Mouse (Mus musculus): ENCODE results near the gene Frk.
"Not testable (repeated sequence)": the region's sequence is repeated elsewhere in the genome, so short reads cannot be mapped to it uniquely, and the experiment has no call there.

Frk gene

DNA sequence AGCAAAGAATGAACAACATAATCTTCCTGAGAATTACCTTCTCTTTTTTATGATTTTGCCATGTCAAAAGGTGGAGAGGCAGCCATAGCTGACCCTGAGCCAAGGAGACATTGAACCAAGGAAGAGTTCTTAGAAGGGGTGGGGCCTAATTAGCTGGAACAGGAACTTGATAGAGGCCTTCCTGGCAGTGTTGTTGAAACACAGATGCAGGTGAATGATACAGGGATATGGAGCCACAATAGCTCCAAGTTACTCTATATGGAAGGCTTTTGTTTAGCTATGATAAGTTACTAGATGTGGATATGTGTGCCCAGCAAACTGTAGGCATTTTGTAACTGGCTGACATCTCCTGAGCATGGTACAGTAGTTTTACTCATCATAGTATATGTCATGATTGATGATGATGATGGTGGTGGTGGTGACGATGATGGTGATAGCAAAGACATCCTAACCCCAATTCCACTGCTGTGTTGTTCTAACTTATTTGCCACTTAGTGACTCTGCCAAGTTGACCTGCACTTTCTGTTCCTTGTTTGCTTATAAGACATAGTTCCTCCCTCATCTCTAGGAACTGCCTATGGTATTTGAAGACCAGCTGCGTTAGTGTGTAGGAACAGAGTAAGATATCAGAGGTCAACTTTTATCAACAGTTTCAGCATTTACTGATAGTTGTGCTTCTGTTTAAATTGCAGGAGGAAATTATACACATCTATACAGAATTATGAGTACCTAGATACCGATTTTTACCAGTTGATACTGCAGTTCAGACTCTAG is 58.7 kb downstream of the Frk start:
- TF ChIP-seq CTCF (conservative IDR thresholded peaks at IDR 0.05; ENCODE audit: low read length) (no peak), NANOG (IDR thresholded peaks at IDR 0.05; ENCODE audit: borderline replicate concordance, low read length) (no peak), POU5F1 (IDR thresholded peaks at IDR 0.05; ENCODE audit: borderline replicate concordance, low read length) (no peak)
- H3K4me3 ChIP-seq (replicated peaks; ENCODE audit: low read length), result no peak overlapping the region
- no peaks in the 10 kb centered on the region for H3K4me1 ChIP-seq (replicated peaks; ENCODE audit: low read depth, low read length)
- H3K27me3 ChIP-seq (ENCODE audit: insufficient read depth, low read length), result no peaks in the 10 kb centered on the region
- H3K36me3 ChIP-seq (ENCODE audit: insufficient read depth, low read length), result no peaks in the 10 kb centered on the region
- H3K9me3 ChIP-seq (ENCODE audit: low read length), result no peaks in the 10 kb centered on the region

DNA sequence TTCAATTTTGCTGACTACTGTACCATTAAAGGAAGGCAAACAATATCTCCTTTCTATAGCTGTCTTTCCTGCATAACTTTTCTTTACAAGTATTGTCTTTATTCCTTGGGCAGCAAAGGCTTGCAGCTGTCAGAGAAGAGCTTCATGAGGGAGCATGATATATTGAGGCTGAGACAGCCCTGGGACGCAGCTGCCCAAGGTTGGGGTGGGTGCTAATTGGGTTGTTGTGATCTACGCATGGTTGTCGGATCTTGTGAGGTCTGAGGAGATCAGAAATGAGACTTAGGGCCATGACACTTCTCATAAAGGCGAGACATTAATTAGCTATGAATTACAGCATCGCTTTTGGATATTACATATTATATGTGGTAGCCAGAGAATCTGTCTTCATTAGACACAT is 67.4 kb downstream of the Frk start:
- H3K27me3 ChIP-seq (ENCODE audit: insufficient read depth, low read length), result no peaks in the 10 kb centered on the region
- TF ChIP-seq CTCF (conservative IDR thresholded peaks at IDR 0.05; ENCODE audit: low read length) (no peak), NANOG (IDR thresholded peaks at IDR 0.05; ENCODE audit: borderline replicate concordance, low read length) (no peak), POU5F1 (IDR thresholded peaks at IDR 0.05; ENCODE audit: borderline replicate concordance, low read length) (no peak)
- no peaks in the 10 kb centered on the region for H3K36me3 ChIP-seq (ENCODE audit: insufficient read depth, low read length)
- H3K9me3 ChIP-seq (ENCODE audit: low read length), result no peaks in the 10 kb centered on the region
- no peaks in the 10 kb centered on the region for H3K4me1 ChIP-seq (replicated peaks; ENCODE audit: low read depth, low read length)
- H3K4me3 ChIP-seq (replicated peaks; ENCODE audit: low read length), result no peak overlapping the region

DNA sequence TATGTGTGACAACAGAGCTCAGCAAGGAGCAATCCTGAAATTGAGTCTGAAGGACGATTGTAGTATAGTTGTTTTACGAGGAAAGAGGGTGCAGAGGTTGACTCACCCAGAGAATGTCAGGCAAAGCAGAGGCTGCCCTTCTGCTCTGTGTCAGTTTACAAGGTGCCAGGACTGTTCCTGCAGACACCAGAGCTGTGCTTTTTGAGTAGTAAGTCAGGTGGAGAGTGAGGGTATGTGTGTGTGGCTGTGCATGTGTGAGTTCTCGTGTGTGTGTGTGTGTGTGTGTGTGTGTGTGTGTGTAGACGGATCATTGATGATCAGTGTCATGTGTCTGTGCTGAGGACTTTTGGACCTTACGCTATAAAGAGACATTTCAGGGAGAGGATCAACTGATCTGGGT is 68.4 kb downstream of the Frk start:
- H3K9me3 ChIP-seq (ENCODE audit: low read length), result no peaks in the 10 kb centered on the region

DNA sequence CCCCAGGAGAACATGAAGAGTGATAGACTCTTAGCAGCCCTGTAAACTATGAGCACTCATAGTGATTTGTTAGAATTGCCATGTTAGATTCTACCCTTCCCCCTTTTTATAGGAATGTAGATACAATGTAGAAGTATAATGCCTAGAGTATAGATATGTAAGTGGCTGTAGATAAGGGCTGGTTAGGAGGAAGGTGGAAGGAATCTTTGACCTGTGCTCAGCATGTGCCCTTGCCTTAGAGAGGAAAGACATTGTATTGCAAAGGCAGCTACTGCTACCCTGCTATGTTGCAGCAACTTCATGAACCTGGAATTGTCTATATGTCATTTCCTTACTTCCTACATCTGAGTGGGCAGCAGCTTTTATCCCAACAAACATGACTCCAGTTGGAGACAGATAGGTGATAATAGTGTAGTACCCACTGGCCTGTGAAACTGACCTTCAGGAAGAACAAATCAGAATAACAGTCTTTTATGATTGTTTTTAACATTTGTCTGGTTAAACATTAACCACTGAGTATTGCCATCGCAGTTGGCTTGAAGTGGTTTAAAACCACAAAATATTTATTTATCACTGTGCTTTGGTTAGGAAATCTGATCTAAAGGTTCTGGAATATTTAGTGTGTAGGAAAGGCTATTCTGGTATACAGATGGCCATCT is 80.4 kb downstream of the Frk start:
- Histone ChIP-seq H3K4me1 (replicated peaks; ENCODE audit: low read depth, low read length) (no peaks in the 10 kb centered on the region), H3K27me3 (ENCODE audit: insufficient read depth, low read length) (no peaks in the 10 kb centered on the region), H3K4me3 (replicated peaks; ENCODE audit: low read length) (no peak overlapping the region), H3K9me3 (ENCODE audit: low read length) (no peaks in the 10 kb centered on the region), H3K36me3 (ENCODE audit: insufficient read depth, low read length) (no peaks in the 10 kb centered on the region)
- TF ChIP-seq CTCF (conservative IDR thresholded peaks at IDR 0.05; ENCODE audit: low read length) (no peak), NANOG (IDR thresholded peaks at IDR 0.05; ENCODE audit: borderline replicate concordance, low read length) (no peak), POU5F1 (IDR thresholded peaks at IDR 0.05; ENCODE audit: borderline replicate concordance, low read length) (no peak)

More for the DNA sequence above, 68.4 kb downstream of the Frk start:
- no peaks in the 10 kb centered on the region for H3K4me1 ChIP-seq (replicated peaks; ENCODE audit: low read depth, low read length)
- no peak overlapping the region for H3K4me3 ChIP-seq (replicated peaks; ENCODE audit: low read length)
- no peaks in the 10 kb centered on the region for H3K36me3 ChIP-seq (ENCODE audit: insufficient read depth, low read length)
- no peaks in the 10 kb centered on the region for H3K27me3 ChIP-seq (ENCODE audit: insufficient read depth, low read length)
- TF ChIP-seq NANOG (IDR thresholded peaks at IDR 0.05; ENCODE audit: borderline replicate concordance, low read length), result no peak
- no peak for TF ChIP-seq CTCF (conservative IDR thresholded peaks at IDR 0.05; ENCODE audit: low read length)
- TF ChIP-seq POU5F1 (IDR thresholded peaks at IDR 0.05; ENCODE audit: borderline replicate concordance, low read length), result no peak

DNA sequence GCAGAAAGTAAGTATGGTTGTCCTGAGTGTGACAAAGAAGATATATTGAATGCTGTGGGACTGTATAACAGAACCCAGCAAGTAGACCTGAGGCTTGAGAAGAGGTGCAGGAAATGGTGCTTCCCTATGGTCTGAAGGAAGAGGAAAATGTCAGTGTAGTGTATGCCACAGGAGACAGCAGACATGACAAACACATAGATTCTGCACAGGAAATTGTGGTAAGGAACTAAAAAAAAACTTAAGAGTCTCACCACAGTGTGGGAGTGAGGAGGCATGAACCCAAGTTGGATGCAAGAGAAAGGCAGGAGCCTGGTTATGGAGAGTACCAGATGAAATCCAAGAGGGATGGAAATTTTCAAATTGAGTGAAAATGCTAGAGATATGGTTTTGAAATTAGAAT is 132.3 kb downstream of the Frk start:
- Histone ChIP-seq H3K27me3 (ENCODE audit: insufficient read depth, low read length) (no peaks in the 10 kb centered on the region), H3K4me1 (replicated peaks; ENCODE audit: low read depth, low read length) (no peaks in the 10 kb centered on the region), H3K9me3 (ENCODE audit: low read length) (peaks cover 6% of the 10 kb centered on the region), H3K36me3 (ENCODE audit: insufficient read depth, low read length) (no peaks in the 10 kb centered on the region), H3K4me3 (replicated peaks; ENCODE audit: low read length) (no peak overlapping the region)
- TF ChIP-seq NANOG (IDR thresholded peaks at IDR 0.05; ENCODE audit: borderline replicate concordance, low read length), result no peak
- TF ChIP-seq POU5F1 (IDR thresholded peaks at IDR 0.05; ENCODE audit: borderline replicate concordance, low read length), result no peak
- no peak for TF ChIP-seq CTCF (conservative IDR thresholded peaks at IDR 0.05; ENCODE audit: low read length)

DNA sequence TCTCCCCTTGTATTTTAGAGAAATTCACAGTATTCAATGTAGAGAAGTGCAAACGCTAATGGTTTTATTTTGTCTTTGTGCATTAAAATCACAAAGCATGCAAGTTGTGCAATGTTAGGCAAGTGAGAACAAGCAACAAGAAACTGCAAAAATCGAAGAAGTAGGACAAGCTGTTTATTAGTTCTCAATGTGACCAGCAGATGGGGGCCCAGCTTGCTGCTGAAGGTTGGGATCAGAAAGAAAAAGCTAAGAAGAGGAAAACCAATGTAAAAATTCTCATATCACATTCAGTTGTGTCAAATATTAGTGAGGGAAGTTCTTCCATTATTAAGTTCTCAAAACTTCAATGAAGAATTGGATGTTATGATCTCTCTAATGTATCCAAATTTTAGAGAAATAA is 134.0 kb downstream of the Frk start:
- TF ChIP-seq POU5F1 (IDR thresholded peaks at IDR 0.05; ENCODE audit: borderline replicate concordance, low read length) (no peak), CTCF (conservative IDR thresholded peaks at IDR 0.05; ENCODE audit: low read length) (no peak), NANOG (IDR thresholded peaks at IDR 0.05; ENCODE audit: borderline replicate concordance, low read length) (no peak)
- no peaks in the 10 kb centered on the region for H3K27me3 ChIP-seq (ENCODE audit: insufficient read depth, low read length)

DNA sequence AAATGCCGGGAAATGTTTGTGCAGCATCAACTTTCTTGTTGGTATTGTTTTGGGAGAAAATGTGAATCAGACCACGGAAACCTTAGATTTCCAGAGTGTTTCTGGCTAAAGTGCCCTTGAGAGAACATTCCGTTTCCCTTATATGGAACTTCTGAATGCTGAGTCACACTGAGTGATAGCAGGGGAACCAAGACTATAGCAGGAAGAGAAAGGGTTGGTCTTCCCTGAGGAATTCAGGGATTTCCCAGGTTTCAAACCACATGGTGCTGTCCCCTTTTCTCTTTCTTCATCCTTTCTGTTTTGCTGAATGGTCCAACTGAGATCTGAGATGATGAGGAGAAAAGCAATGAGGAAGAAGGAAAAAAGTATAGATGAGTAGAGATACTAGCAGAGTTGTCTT is 135.3 kb downstream of the Frk start:
- TF ChIP-seq NANOG (IDR thresholded peaks at IDR 0.05; ENCODE audit: borderline replicate concordance, low read length) (no peak), CTCF (conservative IDR thresholded peaks at IDR 0.05; ENCODE audit: low read length) (no peak), POU5F1 (IDR thresholded peaks at IDR 0.05; ENCODE audit: borderline replicate concordance, low read length) (no peak)
- Histone ChIP-seq H3K36me3 (ENCODE audit: insufficient read depth, low read length) (no peaks in the 10 kb centered on the region), H3K9me3 (ENCODE audit: low read length) (peaks cover 8% of the 10 kb centered on the region), H3K4me1 (replicated peaks; ENCODE audit: low read depth, low read length) (no peaks in the 10 kb centered on the region), H3K4me3 (replicated peaks; ENCODE audit: low read length) (no peak overlapping the region), H3K27me3 (ENCODE audit: insufficient read depth, low read length) (no peaks in the 10 kb centered on the region)

More for the DNA sequence above, 134.0 kb downstream of the Frk start:
- Histone ChIP-seq H3K36me3 (ENCODE audit: insufficient read depth, low read length) (no peaks in the 10 kb centered on the region), H3K9me3 (ENCODE audit: low read length) (peaks cover 8% of the 10 kb centered on the region), H3K4me1 (replicated peaks; ENCODE audit: low read depth, low read length) (no peaks in the 10 kb centered on the region), H3K4me3 (replicated peaks; ENCODE audit: low read length) (no peak overlapping the region)

DNA sequence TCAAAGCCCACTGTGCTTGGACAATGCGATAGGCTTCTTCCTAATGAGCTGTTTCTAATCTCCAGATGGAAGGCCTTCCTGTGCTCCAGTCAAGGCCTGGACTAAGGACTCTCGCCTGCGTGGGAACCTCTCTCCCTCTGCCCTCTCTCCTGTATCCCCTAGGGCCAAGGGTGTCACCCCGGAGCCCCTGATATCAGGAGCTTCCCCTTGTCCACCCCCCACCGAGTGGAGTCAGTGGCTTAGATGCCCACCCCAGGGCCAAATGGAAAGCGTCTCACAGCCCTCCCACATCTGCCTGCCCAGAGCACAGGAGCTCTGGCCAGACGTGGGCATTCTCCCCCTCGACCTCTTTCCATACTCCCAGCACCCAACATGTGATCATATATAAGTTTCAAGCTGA is 137.3 kb downstream of the Frk start:
- not testable (repeated sequence) for H3K36me3 ChIP-seq (ENCODE audit: insufficient read depth, low read length); H3K27me3 ChIP-seq (ENCODE audit: insufficient read depth, low read length); H3K4me3 ChIP-seq (replicated peaks; ENCODE audit: low read length); H3K4me1 ChIP-seq (replicated peaks; ENCODE audit: low read depth, low read length); H3K9me3 ChIP-seq (ENCODE audit: low read length)

DNA sequence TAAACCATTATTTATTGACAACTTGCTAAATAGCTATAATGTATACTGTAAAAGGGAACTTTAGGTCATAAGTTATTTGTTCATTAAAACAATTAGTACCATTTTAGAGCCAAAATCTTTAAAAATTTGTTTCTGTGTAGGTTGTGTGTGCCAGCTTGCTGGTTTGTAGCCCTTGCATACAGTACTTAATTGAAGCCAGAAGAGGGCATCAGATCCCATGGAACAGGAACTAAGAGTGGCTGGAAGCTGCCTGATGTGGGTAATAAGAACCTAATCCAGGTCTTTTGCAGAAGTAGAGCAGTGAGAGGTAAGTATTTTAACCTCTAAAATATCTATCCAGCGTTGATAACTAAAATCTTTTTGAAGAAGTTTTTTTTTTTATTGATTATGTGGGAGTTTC is 155.0 kb downstream of the Frk start:
- Histone ChIP-seq H3K36me3 (ENCODE audit: insufficient read depth, low read length) (no peaks in the 10 kb centered on the region), H3K4me3 (replicated peaks; ENCODE audit: low read length) (no peak overlapping the region), H3K27me3 (ENCODE audit: insufficient read depth, low read length) (no peaks in the 10 kb centered on the region), H3K4me1 (replicated peaks; ENCODE audit: low read depth, low read length) (no peaks in the 10 kb centered on the region), H3K9me3 (ENCODE audit: low read length) (no peaks in the 10 kb centered on the region)
- TF ChIP-seq NANOG (IDR thresholded peaks at IDR 0.05; ENCODE audit: borderline replicate concordance, low read length) (no peak), CTCF (conservative IDR thresholded peaks at IDR 0.05; ENCODE audit: low read length) (peak; percentile 25)

Data from E14TG2a.4 (cell line).